Mouse (Mus musculus): ENCODE results near the gene Trim10.

GRCm38 (mm10) chr17:36893387-36893786, 24.0 kb downstream of the Trim10 start:
- TF ChIP-seq CTCF (IDR thresholded peaks at IDR 0.05; ENCODE audit: low read depth, low read length) (no peak), POLR2A (IDR thresholded peaks at IDR 0.05; ENCODE audit: borderline replicate concordance, low read depth, low read length) (no peak)

Data from bone marrow macrophage, adult 2 months (primary cell).